Mouse (Mus musculus) right cerebral cortex, adult 2 months (tissue): ENCODE measurements at regions not wholly inside any gene's neighbourhood (a gene's known extent, or its start where the extent isn't known, plus 50 kb on each side); places are given as distances from the start of the nearest gene placed in this dataset.
A peak's percentile ranks its signal among the peaks of the same experiment; 100 is the strongest.

Experiments
- DNase-seq, 2 experiments: peaks; one replicate each; pipeline ENCODE4 v3.0.0; 2021 to 2022; ENCODE audit warnings: low spot score in 2 of 2

GRCm38 (mm10) chr7:78123386-78123785 lies 614.4 kb downstream of the Ntrk3 start:
- DNase-seq, result no peak

GRCm38 (mm10) chr7:78121151-78121486 lies 616.7 kb downstream of the Ntrk3 start:
- no peak for DNase-seq

- DNase-seq, result no peak
These were observed 617.2 kb downstream of the Ntrk3 start for GRCm38 (mm10) chr7:78120462-78121150.

GRCm38 (mm10) chr7:78119809-78120208 lies 618.0 kb downstream of the Ntrk3 start:
- no peak for DNase-seq

- no peak for DNase-seq
These were observed 626.5 kb downstream of the Ntrk3 start for GRCm38 (mm10) chr7:78111291-78111690.

GRCm38 (mm10) chr7:78103536-78104279 lies 634.1 kb downstream of the Ntrk3 start:
- no peak for DNase-seq

- DNase-seq, result peak in 1 of 2 experiments; percentile 11
These were observed 635.4 kb downstream of the Ntrk3 start for GRCm38 (mm10) chr7:78102396-78102795.

- DNase-seq, result peak; percentile 13 to 26
These were observed 651.2 kb downstream of the Ntrk3 start for GRCm38 (mm10) chr7:78086566-78087008.

- peak; percentile 17 to 44 for DNase-seq
These were observed 651.8 kb downstream of the Ntrk3 start for GRCm38 (mm10) chr7:78085783-78086565.

- no peak for DNase-seq
These were observed 658.1 kb downstream of the Ntrk3 start for GRCm38 (mm10) chr7:78079708-78080107.

GRCm38 (mm10) chr7:78071131-78071530 lies 666.7 kb downstream of the Ntrk3 start:
- no peak for DNase-seq

- DNase-seq, result no peak
These were observed 676.2 kb downstream of the Ntrk3 start for GRCm38 (mm10) chr7:78061631-78062030.

- no peak for DNase-seq
These were observed 688.2 kb downstream of the Ntrk3 start for GRCm38 (mm10) chr7:78049606-78050005.

- no peak for DNase-seq
These were observed 692.4 kb downstream of the Ntrk3 start for GRCm38 (mm10) chr7:78045456-78045855.

GRCm38 (mm10) chr7:78031032-78031431 lies 706.8 kb downstream of the Ntrk3 start:
- no peak for DNase-seq

GRCm38 (mm10) chr7:78026992-78027615 lies 710.7 kb downstream of the Ntrk3 start:
- DNase-seq, result peak; percentile 50 to 57

GRCm38 (mm10) chr7:78023591-78023990 lies 714.2 kb downstream of the Ntrk3 start:
- no peak for DNase-seq

- peak; percentile 9 for DNase-seq
These were observed 714.7 kb downstream of the Ntrk3 start for GRCm38 (mm10) chr7:78023075-78023474.

GRCm38 (mm10) chr7:78013631-78014030 lies 724.2 kb downstream of the Ntrk3 start:
- no peak for DNase-seq

GRCm38 (mm10) chr7:78003086-78003485 lies 734.7 kb downstream of the Ntrk3 start:
- DNase-seq, result no peak

GRCm38 (mm10) chr7:77993840-77994239 lies 744.0 kb downstream of the Ntrk3 start:
- peak; percentile 7 to 11 for DNase-seq

GRCm38 (mm10) chr7:77990150-77990549 lies 747.7 kb downstream of the Ntrk3 start:
- no peak for DNase-seq
